Mouse (Mus musculus) ES-Bruce4 (cell line): Measurements from ENCODE around the gene Stn1.

Experiments used
- CTCF ChIP-seq: IDR thresholded peaks from one replicate; pipeline ENCODE4 v1.8.1; 2011; ENCODE audit warnings: low read depth, low read length
- EP300 ChIP-seq: IDR thresholded peaks from 2 replicates; pipeline ENCODE4 v1.6.1; 2011; ENCODE audit warnings: low read depth, low read length; ENCODE audit not compliant: insufficient read depth
- POLR2A ChIP-seq: IDR thresholded peaks from one replicate; pipeline ENCODE4 v1.8.1; 2011; ENCODE audit warnings: low read length; ENCODE audit not compliant: insufficient read depth

DNA sequence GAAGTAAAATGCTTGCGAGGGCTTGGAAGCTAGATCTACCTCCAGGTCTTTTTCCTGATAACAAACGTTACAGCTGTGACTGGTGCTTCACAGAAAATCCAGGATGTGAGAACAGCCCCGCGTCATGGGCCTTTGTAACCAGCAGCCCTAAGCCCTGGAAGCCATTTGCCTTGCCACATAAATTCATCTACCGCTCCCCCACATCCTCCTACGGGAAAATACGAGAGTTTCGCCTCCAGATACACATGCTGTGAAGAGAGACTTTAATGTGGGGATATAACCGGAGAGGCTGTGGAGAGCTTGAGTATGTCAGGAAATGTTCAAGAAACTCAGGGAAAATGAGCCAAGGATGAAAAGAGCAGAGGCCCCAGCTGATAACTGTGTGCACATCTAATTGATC is 11.9 kb upstream of the Stn1 start:
- TF ChIP-seq CTCF (no peak), POLR2A (no peak), EP300 (no peak)
